Mouse (Mus musculus): ENCODE data around the gene Olfr571. TPM values are rescaled to one million over a fixed set of nuclear protein-coding genes. Genes with fewer than 3 reads are reported as not detected.

Gene Olfr571
- not detected in 2 replicates for polyA plus RNA-seq (2012; rRNA removed)

DNA sequence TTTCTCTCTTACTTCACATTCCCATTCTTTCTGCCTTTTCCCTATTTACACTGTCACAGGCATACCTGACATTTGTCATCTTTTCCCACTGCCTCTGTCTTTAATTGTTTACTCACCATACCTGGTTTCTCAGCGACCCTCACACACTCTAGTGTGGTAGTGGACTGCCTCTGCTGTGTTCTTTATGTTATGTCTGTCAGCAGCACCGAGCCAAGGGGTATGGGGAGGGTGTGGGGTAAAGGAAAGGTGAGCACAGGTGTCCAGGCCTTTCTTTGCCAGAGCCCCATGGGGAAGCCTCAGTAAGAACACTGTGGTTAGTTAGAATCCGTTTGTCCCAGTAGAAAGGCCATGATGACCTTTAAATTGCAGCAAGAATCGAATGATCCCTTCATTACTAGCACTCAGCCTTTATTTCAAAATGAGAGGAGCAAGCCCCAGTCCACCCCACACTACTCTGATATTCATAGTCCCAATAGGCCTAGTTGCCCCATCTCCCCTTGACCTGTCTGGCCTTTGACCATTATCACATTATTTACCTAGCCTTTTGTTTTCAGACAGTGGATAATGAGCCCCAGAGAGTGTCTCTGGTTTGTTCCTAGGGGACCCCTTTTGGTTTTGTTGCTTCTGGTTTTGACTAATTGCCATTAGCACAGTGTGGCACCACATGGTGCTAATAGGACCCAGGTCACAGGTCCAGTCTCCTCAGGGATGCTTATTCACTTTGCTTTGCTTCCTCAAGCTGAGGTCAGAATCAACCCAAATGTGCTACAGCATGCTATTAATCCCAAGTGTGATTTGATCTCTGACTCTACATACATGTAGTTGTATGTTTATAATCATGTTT, at the start of gene Olfr571:
Olfr571 (minus strand) TSS at position 505 of the 844 bp plus-strand sequence.
- DNase-seq (ENCODE audit: low read depth): no peak

GRCm38 (mm10) chr7:102962360-102962759, 45.0 kb upstream of the Olfr571 start, which contains the start of gene Olfr576:
Gene Olfr576 (plus strand): TSS chr7:102962660.
- DNase-seq (ENCODE audit: low read depth): no peak

GRCm38 (mm10) chr7:102958593-102958992, 41.3 kb upstream of the Olfr571 start, which contains the start of gene Olfr575:
Gene Olfr575 (minus strand): TSS chr7:102958775.
- DNase-seq (ENCODE audit: low read depth): no peak

DNA sequence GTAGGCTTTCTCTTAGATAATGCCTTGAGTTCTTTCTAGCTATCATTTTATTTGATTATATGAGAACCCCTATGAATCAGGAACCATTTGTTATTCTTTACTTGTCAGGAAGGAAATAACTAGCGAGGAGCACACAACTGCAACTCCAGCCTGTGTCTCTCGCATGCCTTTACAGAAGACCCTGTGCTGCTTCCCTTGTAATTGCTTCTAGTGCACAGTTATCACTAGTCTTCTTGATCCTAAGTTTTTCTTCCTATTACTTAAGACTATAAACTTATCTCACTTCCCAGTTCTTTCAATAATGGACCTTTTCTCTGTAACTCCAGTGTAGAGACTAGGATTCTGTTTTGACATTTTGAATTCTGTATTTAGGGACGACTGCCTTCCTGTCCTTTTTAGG, 40.8 kb upstream of the Olfr571 start:
- DNase-seq (ENCODE audit: low read depth): no peak

DNA sequence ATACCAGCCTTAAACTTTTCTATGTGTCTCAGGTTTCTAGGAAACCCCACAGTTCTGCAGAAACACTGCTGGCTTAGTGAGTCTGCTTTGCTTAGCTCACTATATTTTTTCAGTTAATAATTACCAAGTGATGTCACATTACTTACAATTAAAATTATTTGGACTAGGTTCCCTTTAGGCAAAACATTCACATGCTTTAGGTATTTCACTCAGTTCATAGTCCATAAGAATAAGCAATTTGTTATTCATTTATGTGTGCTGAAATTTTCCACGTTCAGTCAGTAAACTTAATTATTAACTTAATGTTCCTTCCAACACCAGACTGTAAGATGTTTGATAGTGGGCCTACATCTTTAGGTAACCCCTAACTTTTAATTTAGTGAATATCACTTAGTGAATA, 33.4 kb upstream of the Olfr571 start:
- DNase-seq (ENCODE audit: low read depth): no peak

DNA sequence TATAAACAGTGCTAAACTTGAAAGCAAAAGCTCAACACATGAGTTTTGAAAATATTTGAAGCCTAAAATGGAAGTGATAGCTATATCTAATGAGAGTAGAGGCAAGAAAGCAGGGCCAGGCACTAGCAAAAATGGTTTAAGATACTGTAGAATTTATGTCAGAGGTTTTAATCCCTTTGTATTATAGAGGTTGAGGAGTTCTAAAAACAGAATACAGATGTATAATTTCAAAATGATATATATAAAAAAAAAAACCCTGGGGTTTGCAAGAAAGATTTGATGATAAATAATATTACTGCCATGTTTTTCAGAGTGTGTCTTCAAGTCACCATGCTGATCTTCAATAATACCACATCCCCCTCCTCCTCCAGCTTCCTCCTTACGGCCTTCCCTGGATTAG, 30.8 kb upstream of the Olfr571 start, which contains the start of gene Olfr574:
Olfr574 (plus strand) TSS at position 301 of the 400 bp plus-strand sequence.
- no peak for DNase-seq (ENCODE audit: low read depth)

DNA sequence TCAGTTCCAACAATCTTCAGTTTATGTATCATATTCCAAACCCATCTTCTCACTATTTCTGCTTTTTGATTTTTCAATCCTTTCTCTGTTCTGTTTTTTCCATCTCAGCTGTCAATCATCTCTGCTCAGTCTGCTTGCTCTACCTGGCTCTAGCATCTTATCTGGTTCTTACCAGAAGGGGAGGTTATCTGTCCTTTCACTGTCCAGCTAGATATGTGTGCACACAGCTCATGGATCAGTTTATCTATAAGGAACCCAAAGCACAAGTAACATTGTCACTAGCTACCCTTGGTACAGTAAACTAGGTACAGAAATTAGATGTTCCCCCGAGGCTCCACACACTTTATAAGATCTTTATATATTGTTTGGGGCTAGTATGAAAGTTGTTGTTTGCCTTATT, 26.1 kb upstream of the Olfr571 start:
- no peak for DNase-seq (ENCODE audit: low read depth)

GRCm38 (mm10) chr7:102942475-102942874, 25.1 kb upstream of the Olfr571 start, which contains the start of gene Olfr573-ps1:
Gene Olfr573-ps1 (minus strand): TSS chr7:102942575.
- no peak for DNase-seq (ENCODE audit: low read depth)

- no peak for DNase-seq (ENCODE audit: low read depth)
Measured at GRCm38 (mm10) chr7:102927105-102927504, 9.8 kb upstream of the Olfr571 start.

DNA sequence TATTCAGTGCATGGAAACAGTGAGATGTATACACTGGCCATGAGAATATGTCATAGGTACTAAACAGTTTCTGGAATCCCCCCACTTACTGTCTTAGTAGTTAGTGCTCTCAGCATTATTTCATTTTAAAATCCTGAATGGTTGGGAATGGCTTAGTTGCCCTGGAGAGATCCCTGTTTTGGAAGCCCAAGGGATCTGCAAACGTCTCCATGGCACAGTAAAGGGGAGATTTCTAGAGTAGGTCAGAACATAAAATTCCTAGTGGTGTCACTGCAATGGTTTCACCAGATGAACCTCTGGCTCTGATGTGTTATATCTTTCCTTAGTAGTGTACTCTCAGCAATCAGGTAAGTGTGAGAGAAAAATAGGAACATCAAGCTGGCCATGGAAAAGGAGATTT, 6.8 kb upstream of the Olfr571 start, which contains the start of gene Olfr572:
Olfr572 (plus strand) TSS at position 301 of the 400 bp plus-strand sequence.
- DNase-seq (ENCODE audit: low read depth): no peak

DNA sequence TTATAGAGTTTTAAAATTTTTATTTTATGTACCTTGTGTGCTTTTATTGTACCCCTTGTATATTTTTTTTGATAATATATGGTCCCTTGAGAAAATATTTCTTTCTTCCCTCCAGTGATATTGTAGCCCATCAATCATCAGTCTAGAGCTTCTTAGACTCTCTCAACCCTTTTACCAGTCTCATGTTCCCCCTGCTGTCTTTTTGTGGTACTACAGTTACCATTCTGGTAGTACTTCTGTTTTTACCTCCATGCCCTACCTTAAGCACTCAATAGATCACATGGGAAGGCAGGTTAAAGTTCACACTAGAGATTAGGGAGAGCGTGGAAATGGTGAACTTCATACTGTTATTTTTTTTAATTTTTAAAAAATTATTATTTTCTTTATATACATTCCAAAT, 2.3 kb upstream of the Olfr571 start:
- peak; percentile 2 for DNase-seq (ENCODE audit: low read depth)

DNA sequence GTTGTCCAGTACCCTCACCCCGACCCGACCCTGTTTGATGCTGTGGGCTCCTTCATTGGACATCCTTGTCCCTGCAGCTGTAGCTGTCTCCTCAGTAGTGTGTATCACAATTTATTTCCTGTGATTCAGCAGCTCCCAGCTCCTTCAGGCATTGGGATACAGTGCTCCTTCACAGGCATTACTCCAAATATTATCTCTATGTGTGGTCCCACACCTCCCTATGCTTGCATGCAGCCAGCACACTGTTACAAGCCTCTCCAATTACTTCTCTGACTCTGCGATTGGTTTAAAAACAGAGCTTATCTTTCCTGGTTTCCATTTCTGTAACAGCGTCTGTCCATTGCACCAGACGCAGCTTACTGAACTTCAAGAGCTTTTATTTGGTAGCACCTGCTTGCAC, 931 bp downstream of the Olfr571 start:
- no peak for DNase-seq (ENCODE audit: low read depth)

- DNase-seq (ENCODE audit: low read depth): no peak
Measured at GRCm38 (mm10) chr7:102915261-102915660, 2.1 kb downstream of the Olfr571 start.

GRCm38 (mm10) chr7:102890782-102891181, 26.6 kb downstream of the Olfr571 start, which contains the start of gene Olfr569:
Gene Olfr569 (minus strand): TSS chr7:102890882.
- DNase-seq (ENCODE audit: low read depth): no peak

- DNase-seq (ENCODE audit: low read depth): no peak
Measured at GRCm38 (mm10) chr7:102876822-102877221, 40.5 kb downstream of the Olfr571 start, which contains the start of gene Olfr568. Gene Olfr568 (plus strand): TSS chr7:102877122.

DNA sequence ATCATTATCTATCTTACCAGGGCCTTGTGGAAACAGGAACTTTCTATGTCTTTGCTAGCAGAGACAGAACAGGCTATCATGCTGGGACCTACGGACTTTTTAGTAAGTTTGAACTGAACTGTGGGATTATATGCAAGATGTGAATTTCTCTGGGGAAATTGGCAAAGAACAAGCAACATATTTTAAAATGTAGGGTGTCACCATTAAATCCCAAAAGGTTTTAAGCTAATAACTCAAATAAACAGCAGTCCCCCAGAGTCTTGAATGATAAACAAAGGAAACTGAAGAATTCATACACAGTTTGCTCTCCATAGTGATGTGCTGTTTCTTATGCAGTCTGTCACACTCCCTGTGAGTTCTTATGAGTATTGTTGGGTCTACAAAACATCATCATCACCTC, 58.7 kb downstream of the Olfr571 start, which contains the start of gene Olfr566:
Olfr566 (minus strand) TSS at position 101 of the 400 bp plus-strand sequence.
- no peak for DNase-seq (ENCODE audit: low read depth)

DNA sequence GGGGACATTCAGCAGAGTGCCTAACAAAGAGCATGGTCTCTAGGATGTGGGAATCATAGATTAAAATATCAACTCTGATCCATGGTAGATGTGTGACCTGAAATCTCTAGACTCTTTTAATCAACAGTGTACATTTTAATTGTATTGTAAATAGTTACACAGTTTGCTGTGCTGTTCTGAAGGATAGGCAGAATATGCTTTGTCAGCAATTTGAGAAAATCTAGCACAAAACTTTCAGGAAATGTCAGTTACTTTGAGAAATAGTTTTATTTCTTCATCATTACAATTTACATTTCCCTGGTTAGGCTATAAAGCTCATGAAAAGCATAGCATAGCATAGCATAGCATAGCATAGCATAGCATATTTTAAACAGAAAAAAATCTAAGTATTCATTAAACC, 61.5 kb downstream of the Olfr571 start:
- DNase-seq (ENCODE audit: low read depth): no peak

Other genes starting within 250 kb of the Olfr571 start
- gene Trim68, start 230.2 kb downstream of the Olfr571 start, polyA plus RNA-seq (2012; rRNA removed): 37.4 and 42.2 TPM in 2 replicates
- not detected in 2 replicates for gene Olfr557, start 221.6 kb downstream of the Olfr571 start, polyA plus RNA-seq (2012; rRNA removed)
- 2.6 and 3.6 TPM in 2 replicates for gene Olfr558, start 215.3 kb downstream of the Olfr571 start, polyA plus RNA-seq (2012; rRNA removed)
- gene Olfr33, start 198.5 kb downstream of the Olfr571 start, polyA plus RNA-seq (2012; rRNA removed): not detected in 2 replicates
- gene Olfr559, start 190.0 kb downstream of the Olfr571 start, polyA plus RNA-seq (2012; rRNA removed): not detected in 2 replicates
- gene Olfr560, start 158.2 kb downstream of the Olfr571 start, polyA plus RNA-seq (2012; rRNA removed): 0.14 TPM in 1 of 2 replicates, not detected in the other
- 3.7 and 4.9 TPM in 2 replicates for gene Olfr78, start 158.1 kb downstream of the Olfr571 start, polyA plus RNA-seq (2012; rRNA removed)
- gene Olfr561, start 146.3 kb downstream of the Olfr571 start, polyA plus RNA-seq (2012; rRNA removed): 0.09 TPM in 1 of 2 replicates, not detected in the other
- gene Olfr564, start 114.1 kb downstream of the Olfr571 start, polyA plus RNA-seq (2012; rRNA removed): not detected in 2 replicates
- not detected in 2 replicates for gene Olfr566, start 58.8 kb downstream of the Olfr571 start, polyA plus RNA-seq (2012; rRNA removed)
- gene Olfr568, start 40.4 kb downstream of the Olfr571 start, polyA plus RNA-seq (2012; rRNA removed): not detected in 2 replicates
- not detected in 2 replicates for gene Olfr569, start 26.7 kb downstream of the Olfr571 start, polyA plus RNA-seq (2012; rRNA removed)
- not detected in 2 replicates for gene Olfr570, start 23.0 kb downstream of the Olfr571 start, polyA plus RNA-seq (2012; rRNA removed)
- gene Olfr572, start 6.9 kb upstream of the Olfr571 start, polyA plus RNA-seq (2012; rRNA removed): not detected in 2 replicates
- not detected in 2 replicates for gene Olfr573-ps1, start 25.0 kb upstream of the Olfr571 start, polyA plus RNA-seq (2012; rRNA removed)
- gene Olfr574, start 30.9 kb upstream of the Olfr571 start, polyA plus RNA-seq (2012; rRNA removed): not detected in 2 replicates
- gene Olfr575, start 41.2 kb upstream of the Olfr571 start, polyA plus RNA-seq (2012; rRNA removed): not detected in 2 replicates
- gene Olfr576, start 45.1 kb upstream of the Olfr571 start, polyA plus RNA-seq (2012; rRNA removed): not detected in 2 replicates
- gene Olfr577, start 58.4 kb upstream of the Olfr571 start, polyA plus RNA-seq (2012; rRNA removed): not detected in 2 replicates
- not detected in 2 replicates for gene Olfr578, start 71.8 kb upstream of the Olfr571 start, polyA plus RNA-seq (2012; rRNA removed)
- gene Olfr582, start 120.5 kb upstream of the Olfr571 start, polyA plus RNA-seq (2012; rRNA removed): not detected in 2 replicates
- not detected in 2 replicates for gene Olfr583, start 133.8 kb upstream of the Olfr571 start, polyA plus RNA-seq (2012; rRNA removed)
- not detected in 2 replicates for gene Olfr584, start 164.3 kb upstream of the Olfr571 start, polyA plus RNA-seq (2012; rRNA removed)
- not detected in 2 replicates for gene Olfr585, start 180.2 kb upstream of the Olfr571 start, polyA plus RNA-seq (2012; rRNA removed)
- not detected in 2 replicates for gene Olfr586, start 208.1 kb upstream of the Olfr571 start, polyA plus RNA-seq (2012; rRNA removed)
- not detected in 2 replicates for gene Olfr588-ps1, start 223.3 kb upstream of the Olfr571 start, polyA plus RNA-seq (2012; rRNA removed)
- gene Olfr589, start 238.8 kb upstream of the Olfr571 start, polyA plus RNA-seq (2012; rRNA removed): not detected in 2 replicates